Mouse (Mus musculus) heart, postnatal 36 days (tissue): ENCODE measurements at regions not wholly inside any gene's neighbourhood (a gene's known extent, or its start where the extent isn't known, plus 50 kb on each side); places are given as distances from the start of the nearest gene placed in this dataset.
"Not testable (repeated sequence)": the region's sequence is repeated elsewhere in the genome, so short reads cannot be mapped to it uniquely, and the experiment has no call there.

Experiments used
- DNase-seq, 2 experiments: peaks; one replicate each; pipeline ENCODE4 v3.0.0; 2021 to 2022
- intact Hi-C: fragments of 180-260 bp; cut with DNase I; formaldehyde crosslinking; loops from one replicate; pipeline ENCODE4 v1.15.1; 2025

- intact Hi-C loops, result no loop called here
These were observed 204.0 kb downstream of the Matn1 start for GRCm38 (mm10) chr4:131148042-131148747.

GRCm38 (mm10) chr4:131149466-131149865 lies 205.3 kb downstream of the Matn1 start:
- intact Hi-C loops, result no loop called here
- no peak for DNase-seq

More at GRCm38 (mm10) chr4:131148042-131148747, 204.0 kb downstream of the Matn1 start:
- DNase-seq, result no peak

DNA sequence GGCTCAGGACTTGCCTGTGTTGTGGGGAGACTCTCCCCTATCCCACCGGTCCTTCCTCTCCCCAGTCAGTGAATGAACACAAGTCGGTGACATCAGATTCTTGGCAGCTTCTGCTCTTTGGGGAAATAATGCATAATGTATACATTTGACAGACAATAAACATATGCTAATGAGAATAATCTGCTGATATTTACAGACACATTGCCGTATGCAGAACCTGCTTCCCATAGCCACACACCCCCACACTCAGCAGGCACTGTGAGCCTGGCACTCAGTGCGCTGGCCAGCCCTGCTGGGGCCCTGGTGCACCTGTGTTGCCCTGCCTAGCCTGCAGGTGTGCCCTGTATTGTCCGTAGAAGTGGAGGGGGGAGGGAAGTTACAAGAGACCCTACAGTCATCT lies 215.5 kb downstream of the Matn1 start:
- intact Hi-C loops, result no loop called here
- DNase-seq, result no peak

DNA sequence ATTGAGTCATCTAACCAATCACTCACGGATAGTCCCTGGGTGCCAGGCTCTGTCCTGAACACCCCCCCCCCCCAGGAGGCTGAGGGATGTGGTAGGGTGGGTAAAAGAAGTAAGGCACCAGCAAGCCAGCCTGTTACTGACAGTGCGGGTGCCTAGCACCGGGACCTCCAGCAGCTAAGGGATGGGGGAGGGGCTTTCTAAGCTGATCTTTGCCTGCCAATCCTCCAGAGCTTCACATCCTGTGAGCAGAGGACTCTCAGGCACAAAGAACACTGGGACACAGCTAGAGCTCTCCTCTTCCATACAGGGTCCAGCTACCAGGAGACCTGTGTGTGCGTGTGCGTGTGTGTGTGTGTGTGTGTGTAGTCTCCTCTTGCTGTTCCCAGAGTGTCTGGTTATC lies 215.9 kb downstream of the Matn1 start:
- intact Hi-C loops, result no loop called here

GRCm38 (mm10) chr4:131161501-131161900 lies 217.3 kb downstream of the Matn1 start:
- intact Hi-C loops, result no loop called here
- no peak for DNase-seq

More for the DNA sequence above, 215.9 kb downstream of the Matn1 start:
- no peak for DNase-seq

- intact Hi-C loops, result no loop called here
These were observed 219.7 kb downstream of the Matn1 start for GRCm38 (mm10) chr4:131163782-131164315.

GRCm38 (mm10) chr4:131166574-131167270 lies 222.5 kb downstream of the Matn1 start:
- intact Hi-C loops, result no loop called here
- DNase-seq, result no peak

More at GRCm38 (mm10) chr4:131163782-131164315, 219.7 kb downstream of the Matn1 start:
- DNase-seq, result no peak

DNA sequence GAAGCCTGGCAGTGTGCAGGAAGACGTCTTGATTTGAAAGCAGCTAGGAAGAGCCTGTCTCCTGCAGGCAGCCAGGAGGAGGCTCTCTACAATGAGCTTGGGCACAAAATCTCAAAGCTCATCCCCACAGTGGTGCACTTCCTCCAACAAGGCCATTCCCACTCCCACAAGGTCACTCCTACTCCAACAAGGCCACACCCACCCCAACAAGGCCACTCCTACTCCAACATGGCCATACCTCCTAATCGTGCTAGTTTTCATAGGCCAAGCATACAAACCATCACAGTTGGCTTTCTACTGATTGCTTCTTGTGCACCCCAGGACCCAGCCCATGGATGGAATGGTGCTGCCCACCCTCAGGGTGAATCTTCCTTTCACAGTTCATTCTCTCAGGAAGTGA lies 223.7 kb downstream of the Matn1 start:
- intact Hi-C loops, result no loop called here
- DNase-seq, result no peak

- DNase-seq, result no peak
- intact Hi-C loops, result no loop called here
These were observed 229.7 kb downstream of the Matn1 start for GRCm38 (mm10) chr4:131173783-131174460.

DNA sequence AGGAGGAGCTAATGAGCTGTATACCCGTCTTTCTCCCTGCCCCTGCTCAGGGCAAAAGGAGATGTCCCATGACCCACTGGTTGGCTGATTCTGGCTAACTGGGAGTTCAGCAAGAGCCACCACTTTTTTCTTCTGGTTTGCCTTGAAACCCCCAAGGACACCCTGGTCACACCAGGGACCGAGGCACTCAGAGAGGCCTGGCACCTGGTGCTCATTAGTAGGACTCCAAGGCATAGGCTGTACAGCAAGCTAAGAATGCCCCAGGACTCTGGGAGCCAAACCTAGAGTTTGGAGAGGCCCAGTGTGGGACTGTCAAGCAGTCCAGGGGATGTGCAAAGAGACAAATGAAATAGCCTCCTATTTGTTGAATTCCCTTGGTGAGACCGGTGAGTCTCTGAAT lies 232.5 kb downstream of the Matn1 start:
- no peak for DNase-seq
- intact Hi-C loops, result no loop called here

DNA sequence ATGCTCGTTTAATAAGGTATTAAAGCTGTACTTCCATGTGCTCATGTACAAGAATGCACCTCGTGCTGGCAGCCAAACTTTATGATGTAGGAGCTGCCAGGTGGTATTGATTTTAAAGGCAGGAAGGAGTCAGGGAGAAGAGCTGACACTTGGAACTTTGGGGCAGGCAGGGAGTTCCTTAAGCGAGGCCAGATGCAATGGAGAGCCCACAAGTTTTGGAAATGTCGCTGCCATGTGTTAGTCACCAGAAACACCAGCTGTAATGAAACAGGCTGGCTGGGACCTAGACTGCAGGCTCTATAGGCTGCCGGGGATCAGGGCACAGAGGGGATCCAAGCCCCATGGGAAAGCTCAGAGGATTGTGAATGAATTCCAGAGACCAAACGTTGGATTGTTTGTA lies 233.7 kb downstream of the Matn1 start:
- intact Hi-C loops, result no loop called here
- no peak for DNase-seq

GRCm38 (mm10) chr4:131178642-131179041 lies 234.5 kb downstream of the Matn1 start:
- DNase-seq, intact Hi-C loops: not testable (repeated sequence)

- no peak for DNase-seq
- intact Hi-C loops, result loop anchor here (5.0 kb wide), 1 partner anchor 216 kb away; no protein-coding TSS in a partner anchor
These were observed 243.9 kb downstream of the Matn1 start for GRCm38 (mm10) chr4:131188066-131188465.

DNA sequence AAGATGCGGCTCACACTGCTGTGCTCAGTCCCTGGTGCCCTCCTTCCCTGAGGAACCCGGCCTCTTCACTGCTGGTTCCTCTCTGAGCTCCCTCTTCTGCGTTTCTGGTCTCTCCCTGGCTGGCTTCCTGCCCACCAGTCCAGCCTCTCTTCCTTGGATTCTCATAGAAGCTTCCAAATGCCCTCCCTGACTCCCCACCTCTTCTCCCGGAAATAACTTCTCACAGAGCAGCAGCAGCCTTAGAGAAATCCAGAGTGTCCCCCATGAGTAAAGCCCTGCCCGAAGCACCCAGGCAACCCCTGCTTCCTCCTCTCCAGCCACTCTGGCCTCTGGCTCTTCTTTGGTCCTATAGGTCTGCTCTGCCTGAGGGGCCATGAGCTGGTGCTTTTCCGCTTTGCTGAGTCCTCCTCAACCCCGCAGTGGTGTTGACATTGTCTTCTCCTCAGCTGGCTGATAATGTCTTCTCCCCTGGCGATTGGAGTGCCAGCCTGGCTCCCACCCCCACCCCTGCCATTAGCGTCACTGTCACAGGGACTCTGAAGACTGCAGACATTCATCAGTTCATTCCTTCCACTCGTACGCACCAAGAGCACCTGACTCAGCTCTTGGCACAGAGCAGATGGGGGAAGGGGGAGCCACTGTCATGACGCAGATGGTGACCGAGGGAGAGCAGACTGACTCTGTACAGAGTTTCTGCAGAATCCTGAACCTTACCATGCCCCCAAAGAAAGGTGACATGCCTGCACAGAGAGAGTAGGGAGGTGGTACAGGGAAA lies 247.1 kb downstream of the Matn1 start:
- intact Hi-C loops, result no loop called here
- peak; percentile 7 to 20 for DNase-seq

GRCm38 (mm10) chr4:131193900-131194419 lies 249.8 kb downstream of the Matn1 start:
- intact Hi-C loops, result no loop called here

DNA sequence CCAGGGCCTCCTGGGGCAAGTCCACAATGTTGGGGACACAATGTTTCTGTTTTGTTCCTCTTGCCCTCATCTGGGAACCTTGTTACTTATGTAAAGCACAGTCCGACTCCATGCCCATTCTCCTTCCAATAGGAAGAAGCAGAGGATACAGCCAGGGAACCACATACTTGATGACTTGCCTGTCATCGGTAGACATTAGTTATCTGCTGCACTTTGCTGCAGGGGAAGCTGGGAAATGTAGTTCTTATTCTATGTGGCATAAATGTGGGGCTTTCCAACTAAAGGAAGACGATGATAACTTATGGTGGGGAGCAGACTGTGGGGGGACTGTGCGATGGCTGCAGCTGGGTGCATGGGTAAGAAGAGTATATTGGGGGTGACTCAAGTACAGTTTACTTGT lies 252.0 kb downstream of the Matn1 start:
- no peak for DNase-seq
- intact Hi-C loops, result no loop called here

More at GRCm38 (mm10) chr4:131193900-131194419, 249.8 kb downstream of the Matn1 start:
- DNase-seq, result no peak

DNA sequence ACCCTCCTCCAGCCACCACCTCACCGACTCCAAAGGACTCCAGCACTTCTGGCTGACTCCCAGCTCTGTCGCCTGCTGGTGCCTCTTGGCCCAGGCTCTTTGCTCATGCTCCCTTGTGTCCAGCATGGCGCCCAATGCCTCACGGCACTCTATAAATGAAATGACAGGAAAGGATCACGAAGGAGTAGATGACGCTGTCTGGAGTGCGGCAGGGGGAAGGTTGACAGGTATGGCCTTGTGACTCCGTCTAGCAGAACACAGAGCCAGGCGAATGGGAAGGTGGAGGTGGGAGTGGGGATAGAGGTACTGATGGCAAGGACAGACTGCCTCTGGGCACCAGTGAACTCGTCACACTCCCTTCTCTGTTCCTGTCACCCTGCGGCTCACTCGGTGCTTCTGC lies 259.5 kb downstream of the Matn1 start:
- no peak for DNase-seq
- intact Hi-C loops, result no loop called here

DNA sequence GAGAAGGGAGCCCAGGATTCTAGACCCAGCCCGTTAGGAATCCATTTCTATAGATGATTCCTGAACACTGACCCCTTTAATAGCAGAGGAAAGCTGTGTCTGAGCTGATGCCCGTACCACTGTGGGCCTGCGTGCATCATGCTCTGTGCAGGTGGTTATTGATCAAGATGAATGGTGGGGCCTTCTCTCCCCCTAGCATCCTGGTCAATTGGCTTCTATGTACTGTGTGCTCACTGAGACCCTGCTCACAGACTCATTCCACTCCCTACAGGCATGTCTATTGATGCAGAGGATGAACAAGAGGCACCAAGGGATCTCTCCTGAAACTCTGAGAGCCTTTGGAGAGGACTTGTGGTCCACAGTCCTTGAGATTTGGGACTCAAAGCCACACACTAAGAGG lies 260.5 kb downstream of the Matn1 start:
- no peak for DNase-seq
- intact Hi-C loops, result no loop called here

DNA sequence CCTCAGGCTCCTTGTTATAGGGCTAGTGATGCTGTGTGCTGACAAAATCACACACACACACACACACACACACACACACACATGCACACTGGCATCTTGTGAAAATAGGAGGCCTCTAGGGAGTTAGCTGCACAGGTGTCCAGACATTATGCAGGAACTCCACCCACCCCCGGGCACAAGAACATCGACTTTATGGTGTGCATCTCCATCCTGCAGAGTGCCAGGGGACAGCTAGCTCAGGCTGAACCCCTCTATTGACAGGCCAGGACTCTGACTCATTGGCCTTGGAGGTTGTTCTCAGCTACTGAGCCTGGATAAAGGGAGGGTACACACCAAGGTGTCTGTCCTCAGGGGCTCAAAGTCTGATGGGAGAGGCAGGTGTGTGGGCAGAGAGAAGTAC lies 260.9 kb downstream of the Matn1 start:
- DNase-seq, result no peak
- intact Hi-C loops, result no loop called here

DNA sequence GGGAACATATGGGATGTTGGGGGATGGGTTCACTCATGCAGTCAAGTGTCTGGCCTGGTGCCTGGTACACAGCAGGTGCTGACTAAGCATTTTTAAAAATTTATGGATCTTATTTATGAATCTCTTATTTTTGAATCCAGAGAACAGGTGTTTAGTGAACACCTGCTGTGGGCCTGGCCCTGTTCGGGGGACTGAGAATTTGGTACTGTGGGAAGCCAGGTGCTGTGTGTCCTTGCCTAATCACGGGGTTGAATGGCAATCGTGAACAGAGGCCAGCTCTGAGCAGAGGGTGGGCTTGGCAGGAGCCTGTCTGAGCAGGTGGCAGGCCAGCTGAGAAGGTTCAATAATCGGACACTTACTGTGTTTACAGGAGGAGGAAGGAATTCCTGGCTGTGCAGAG lies 261.5 kb downstream of the Matn1 start:
- no peak for DNase-seq
- intact Hi-C loops, result no loop called here
